Mouse (Mus musculus): Measurements from ENCODE around the gene Specc1l.

GRCm38 (mm10) chr10:75232612-75233155, 20.8 kb downstream of the Specc1l start:
- TF ChIP-seq GATA1 (IDR thresholded peaks at IDR 0.05; ENCODE audit: borderline replicate concordance, low read length): no peak
- no peak for TF ChIP-seq FLI1 (IDR thresholded peaks at IDR 0.05; ENCODE audit: low read length)

Measured in megakaryocyte, embryonic 14.5 days (primary cell).